Mouse (Mus musculus): ENCODE measurements around the gene Fsd1.
"Not testable (repeated sequence)": the region's sequence is repeated elsewhere in the genome, so short reads cannot be mapped to it uniquely, and the experiment has no call there.

DNA sequence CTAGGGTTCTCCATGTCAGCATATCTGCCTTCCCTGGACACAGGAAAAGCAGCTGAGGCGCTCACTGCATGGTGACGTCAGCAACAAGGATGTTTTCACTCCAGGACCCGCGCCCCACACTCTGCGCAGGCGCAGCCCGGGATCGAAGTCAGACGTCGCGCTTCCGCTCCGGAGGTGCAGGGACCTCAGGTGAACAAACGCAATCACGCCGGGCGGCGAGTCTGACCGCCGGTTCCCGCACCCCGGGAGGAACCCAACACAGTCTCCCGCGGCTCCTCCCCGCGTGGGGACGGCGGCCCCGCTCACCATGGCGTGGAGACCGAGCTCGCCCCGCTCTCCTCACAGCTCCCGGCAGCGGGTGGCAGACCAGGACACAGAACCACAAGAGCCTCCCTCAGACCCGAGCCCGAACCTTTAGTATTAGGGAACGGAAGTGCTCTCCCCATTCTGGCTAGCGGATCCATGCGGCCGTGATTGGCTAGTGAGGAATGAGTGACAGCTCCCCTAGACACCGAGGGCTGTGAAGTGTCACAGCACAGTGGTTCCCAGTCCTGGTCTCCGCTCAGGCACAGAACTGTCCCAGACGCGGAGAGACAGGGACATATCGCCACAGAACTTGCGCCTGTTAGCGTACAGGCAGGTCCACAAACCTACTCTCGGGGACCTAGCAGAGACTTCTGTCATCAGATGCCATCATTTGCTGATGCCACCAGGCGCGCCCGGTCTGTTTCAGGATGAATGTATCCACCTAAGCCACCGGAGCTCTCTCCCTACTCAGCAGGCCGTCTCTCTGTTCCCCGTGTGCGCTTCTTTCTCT is 41.2 kb upstream of the Fsd1 start:
- not testable (repeated sequence) for TF ChIP-seq CTCF (conservative IDR thresholded peaks at IDR 0.05 in 1 of 2, IDR thresholded peaks at IDR 0.05 in 1 of 2; ENCODE audit: low read depth in 2 of 2, low read length in 2 of 2); JUND (conservative IDR thresholded peaks at IDR 0.05; ENCODE audit: low read depth, low read length); EP300 (IDR thresholded peaks at IDR 0.05; ENCODE audit: low read length)
- TF ChIP-seq MAFK (IDR thresholded peaks at IDR 0.05; ENCODE audit: insufficient replicate concordance, low read length) (0 out of 2 replicates have a peak, but pooled peaks have one; percentile 19), POLR2A (IDR thresholded peaks at IDR 0.05; ENCODE audit: low read depth, low read length) (peak; percentile 75), TBP (conservative IDR thresholded peaks at IDR 0.05; ENCODE audit: low read depth, low read length) (peak; percentile 81; the same call in 1 of the 2 replicates), TCF12 (IDR thresholded peaks at IDR 0.05; ENCODE audit: low read depth, low read length) (peak; percentile 51; the same call in 1 of the 2 replicates)

Data from CH12.LX (cell line).